Mouse (Mus musculus): ENCODE measurements around the gene B3galnt1.
"Not testable (repeated sequence)": the region's sequence is repeated elsewhere in the genome, so short reads cannot be mapped to it uniquely, and the experiment has no call there.

B3galnt1 gene

DNA sequence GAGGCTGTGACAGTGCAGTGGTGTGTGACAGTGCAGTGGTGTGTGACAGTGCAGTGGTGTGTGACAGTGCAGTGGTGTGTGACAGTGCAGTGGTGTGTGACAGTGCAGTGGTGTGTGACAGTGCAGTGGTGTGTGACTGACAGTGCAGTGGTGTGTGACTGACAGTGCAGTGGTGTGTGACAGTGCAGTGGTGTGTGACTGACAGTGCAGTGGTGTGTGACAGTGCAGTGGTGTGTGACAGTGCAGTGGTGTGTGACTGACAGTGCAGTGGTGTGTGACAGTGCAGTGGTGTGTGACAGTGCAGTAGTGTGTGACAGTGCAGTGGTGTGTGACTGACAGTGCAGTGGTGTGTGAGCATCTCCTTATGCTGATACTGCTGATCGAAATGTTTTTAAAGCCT is 33.2 kb downstream of the B3galnt1 start:
- DNase-seq (ENCODE audit: low read depth, low spot score) = not testable (repeated sequence)

DNA sequence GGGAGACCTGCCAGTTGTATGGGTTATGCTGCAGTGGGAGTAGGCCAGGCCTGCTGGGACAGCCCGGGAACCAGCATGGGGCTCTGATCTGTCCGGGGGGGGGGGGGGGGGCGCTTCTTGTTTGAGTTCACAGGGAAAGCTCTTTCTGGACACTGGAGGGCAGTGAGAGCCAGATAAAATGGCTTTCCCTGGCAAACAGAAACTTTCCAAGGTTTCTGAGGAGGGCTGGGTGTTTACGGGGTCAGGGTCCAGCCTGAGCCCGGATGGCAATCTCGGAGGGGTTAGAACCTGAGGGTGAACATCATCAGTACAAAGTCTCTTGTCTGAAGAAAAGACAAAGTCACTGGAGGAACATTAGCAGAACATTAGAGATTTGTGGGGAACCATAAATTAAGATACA is 35.4 kb downstream of the B3galnt1 start:
- DNase-seq (ENCODE audit: low read depth, low spot score) = no peak

- no peak for DNase-seq (ENCODE audit: low read depth, low spot score)
These were observed 37.1 kb downstream of the B3galnt1 start for GRCm38 (mm10) chr3:69561686-69562085.

DNA sequence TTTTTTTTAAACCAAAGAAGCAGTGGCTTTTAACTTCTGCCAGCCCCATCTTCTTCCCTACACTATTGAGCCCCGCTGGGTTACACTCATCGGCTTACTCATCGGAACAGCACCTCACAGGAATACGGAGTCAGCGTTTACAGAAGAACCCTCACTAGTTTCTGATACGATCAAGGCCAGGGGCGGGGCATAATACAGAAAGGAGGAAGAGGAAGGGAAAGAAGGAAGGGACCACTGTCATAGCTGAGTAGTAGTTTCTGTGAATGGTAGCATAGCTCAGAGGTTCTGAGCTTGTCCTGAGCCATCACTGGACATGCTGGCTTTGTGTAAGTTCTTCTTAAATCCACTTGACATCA is 38.8 kb downstream of the B3galnt1 start:
- no peak for DNase-seq (ENCODE audit: low read depth, low spot score)

GRCm38 (mm10) chr3:69559316-69559974 is 39.3 kb downstream of the B3galnt1 start:
- DNase-seq (ENCODE audit: low read depth, low spot score) = no peak

DNA sequence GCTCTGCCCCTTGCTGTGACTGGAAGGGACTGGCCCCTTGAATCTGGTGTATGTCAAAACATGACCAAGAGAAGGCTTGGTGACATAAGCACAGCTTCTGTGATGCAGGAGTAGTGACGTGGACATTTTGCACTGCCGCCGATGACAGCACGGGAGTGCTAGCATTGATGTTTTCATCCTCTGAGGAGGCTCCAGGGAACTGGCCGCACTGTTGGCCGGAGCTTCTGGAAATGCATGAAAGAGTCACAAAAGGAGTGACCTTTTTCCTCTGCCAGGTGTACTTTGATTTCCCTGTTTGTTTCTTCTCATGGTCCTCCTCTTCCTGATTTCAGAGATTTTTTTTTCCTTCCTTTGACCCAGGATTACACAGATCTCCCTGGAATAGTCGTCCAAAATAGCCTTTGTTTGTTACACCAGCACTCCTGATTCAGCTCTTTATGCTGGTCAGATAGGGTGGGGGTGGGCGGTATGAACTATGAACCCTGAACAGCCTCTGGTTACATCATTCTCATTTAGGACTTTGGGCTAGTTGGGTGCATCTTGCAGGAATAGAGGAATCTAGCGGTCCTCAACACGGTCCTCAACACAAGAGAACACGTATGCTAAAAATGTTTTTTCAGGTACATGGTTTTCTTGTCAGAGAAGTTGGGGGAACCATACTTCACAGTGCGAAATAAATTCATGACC is 42.5 kb downstream of the B3galnt1 start:
- no peak for DNase-seq (ENCODE audit: low read depth, low spot score)

DNA sequence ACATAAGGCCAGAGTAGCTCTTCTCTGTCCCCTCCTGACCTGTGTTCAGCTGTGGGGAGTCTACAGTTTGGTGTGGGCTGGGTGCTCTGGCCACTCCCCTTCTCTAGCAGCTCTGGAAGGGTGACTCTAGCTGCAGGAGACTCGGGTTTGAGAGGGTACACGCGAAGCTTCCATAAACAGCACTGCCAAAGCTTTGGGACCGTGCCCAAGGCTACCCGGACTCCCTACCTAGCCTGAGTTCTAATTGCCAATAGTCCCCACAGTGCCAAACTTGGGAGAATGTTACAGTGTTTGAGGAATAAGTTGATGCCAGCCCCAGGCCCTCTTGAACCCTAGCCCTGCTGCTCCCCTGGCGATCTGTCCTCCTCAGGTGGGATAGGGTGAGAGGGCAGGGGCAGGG is 43.2 kb downstream of the B3galnt1 start:
- no peak for DNase-seq (ENCODE audit: low read depth, low spot score)

DNA sequence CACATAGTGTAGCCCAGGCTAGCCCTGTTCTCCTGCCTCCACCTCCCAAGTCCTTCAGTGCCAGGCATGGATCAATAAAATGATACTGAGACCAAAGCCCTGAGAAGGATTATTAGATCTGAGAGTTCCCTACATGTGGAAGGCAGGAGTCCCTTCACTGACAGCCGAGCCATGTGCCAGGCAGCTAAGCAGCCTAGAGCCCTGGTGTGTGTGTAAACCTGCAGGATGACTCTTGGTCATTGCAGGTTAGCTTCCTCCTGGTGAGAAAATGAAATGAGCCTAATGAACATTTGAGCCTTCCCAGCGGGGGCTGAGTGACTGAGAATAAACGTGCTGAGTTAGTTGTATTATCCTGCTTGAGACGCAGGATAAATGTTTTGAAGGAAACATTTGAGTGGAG is 49.2 kb downstream of the B3galnt1 start:
- no peak for DNase-seq (ENCODE audit: low read depth, low spot score)

DNA sequence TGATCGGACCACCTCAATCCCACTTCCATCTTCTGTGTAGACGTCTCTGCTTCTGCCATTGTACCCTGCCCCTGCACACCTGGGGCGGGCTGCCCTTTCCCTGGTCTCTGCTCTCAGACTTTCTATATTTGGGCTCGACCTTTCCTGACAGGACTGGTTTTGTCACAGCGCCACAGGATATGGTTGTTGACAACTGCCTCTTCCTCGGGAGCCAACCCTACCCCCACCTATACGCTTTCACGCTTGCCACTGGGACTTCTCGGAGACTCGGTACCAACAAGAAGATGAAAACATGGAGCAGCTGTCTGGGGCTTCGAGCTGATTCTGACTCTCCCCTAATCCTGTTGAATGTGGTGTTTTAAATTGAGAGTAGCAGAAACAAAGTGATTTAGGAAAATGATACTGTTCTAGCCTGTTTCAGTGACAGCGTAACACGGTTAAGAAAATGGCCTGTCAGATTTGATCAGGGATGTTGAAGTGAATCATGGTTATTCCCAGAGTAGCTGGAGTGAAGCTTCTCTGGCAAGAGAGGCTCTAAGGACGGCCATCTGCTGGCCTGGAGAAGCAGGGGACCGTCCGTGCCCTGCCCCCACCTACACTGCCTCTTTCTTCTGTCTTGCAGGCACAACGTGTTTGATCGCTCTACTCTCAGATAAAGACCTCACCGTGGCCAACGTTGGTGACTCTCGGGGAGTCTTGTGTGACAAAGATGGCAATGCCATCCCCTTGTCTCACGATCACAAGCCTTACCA is 49.9 kb downstream of the B3galnt1 start:
- no peak for DNase-seq (ENCODE audit: low read depth, low spot score)

DNA sequence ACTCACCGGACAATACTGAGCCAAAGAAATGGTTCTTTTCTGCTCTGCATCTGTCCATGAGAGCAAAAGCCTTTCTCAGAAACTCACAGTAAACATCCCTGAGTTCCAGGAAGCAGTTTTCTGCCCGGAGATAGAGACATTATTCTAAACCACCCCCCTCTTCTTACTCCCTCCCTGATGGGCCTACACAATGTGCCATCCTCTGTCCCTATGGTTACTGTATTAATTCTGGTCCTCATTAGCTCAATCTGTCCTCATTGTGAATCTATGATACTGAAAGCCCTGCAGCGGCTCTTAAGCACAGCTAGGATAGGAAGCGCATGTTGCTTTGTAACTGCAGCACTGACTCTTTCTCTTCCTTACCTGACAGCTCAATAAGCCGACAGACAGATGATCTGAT is 53.7 kb downstream of the B3galnt1 start:
- peak; percentile 28 for DNase-seq (ENCODE audit: low read depth, low spot score)

DNA sequence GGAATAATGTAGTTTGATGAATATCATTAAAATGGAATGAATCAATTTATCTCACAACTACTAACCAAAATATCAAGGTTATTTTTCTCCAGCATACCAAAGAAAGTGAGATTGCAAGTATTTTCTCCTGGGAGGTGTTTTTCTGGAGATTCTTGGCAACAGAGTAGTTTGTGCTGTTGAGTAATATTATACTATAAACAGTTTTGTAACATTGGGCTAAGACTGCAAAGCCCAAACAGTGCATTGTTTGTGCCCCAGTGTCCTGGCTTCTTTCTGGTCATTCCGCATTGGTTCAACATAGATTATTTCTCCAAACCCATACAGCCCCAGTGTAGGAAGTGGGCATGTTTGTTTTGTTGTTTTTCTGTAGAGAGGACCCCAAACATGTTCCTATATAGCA is 55.0 kb downstream of the B3galnt1 start:
- DNase-seq (ENCODE audit: low read depth, low spot score) = no peak

GRCm38 (mm10) chr3:69542962-69543361 is 55.8 kb downstream of the B3galnt1 start:
- no peak for DNase-seq (ENCODE audit: low read depth, low spot score)

- DNase-seq (ENCODE audit: low read depth, low spot score) = no peak
These were observed 62.7 kb downstream of the B3galnt1 start for GRCm38 (mm10) chr3:69535941-69536647.

DNA sequence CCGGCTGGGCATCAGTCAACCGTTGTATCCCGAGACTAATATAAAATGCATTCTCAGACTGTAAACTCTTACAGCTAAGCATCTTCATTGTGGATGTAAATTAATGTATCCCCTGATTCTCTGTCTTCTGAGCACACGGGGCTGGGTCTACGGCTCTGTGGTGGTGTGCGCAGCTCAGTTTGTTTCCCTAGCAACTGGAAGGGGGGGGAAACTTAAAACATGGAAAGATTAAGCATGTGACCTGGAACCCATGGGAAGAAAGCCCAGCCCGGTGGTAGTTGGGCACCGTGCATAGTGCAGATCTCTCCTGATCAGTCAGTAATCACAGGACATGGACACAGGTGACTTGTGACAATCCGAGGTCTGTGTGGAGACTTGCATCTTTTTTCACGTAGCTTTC is 63.3 kb downstream of the B3galnt1 start:
- no peak for DNase-seq (ENCODE audit: low read depth, low spot score)

DNA sequence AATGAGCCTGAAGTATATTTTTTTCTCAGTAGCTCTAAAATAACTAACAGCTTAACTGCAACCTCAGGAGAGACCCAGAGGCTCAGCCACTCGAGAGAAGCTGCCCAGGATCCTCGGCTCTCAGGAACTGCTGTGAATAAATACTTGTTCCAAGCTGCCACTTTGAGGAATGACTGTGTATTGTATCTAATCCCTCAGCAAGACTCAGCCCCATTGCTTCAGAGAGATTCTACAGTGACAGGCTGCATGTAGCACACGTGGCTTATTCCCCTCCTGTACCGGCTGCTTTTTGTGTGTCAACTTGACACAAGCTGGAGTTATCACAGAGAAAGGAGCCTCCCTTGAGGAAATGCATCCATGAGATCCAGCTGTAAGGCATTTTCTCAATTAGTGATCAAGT is 66.1 kb downstream of the B3galnt1 start:
- DNase-seq (ENCODE audit: low read depth, low spot score) = no peak

DNA sequence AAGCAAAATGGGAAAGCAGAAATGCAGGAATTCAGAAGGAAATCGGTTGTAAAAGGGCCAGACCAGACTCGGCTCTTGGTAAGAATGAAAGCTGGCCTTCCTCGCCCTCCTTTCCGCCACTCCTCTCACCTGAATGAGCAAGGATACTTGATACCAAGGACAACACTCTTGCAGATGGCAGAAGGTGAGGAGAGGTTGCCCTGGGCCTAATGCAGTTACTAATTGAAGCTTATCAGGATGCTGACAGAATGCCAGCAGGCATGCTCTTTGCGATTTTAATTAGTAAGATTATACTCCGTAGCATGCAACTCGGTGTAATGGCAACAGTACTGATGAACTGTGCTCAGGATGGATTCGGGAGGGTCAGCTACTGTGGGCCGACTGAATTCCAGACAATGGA is 67.2 kb downstream of the B3galnt1 start:
- DNase-seq (ENCODE audit: low read depth, low spot score) = no peak

DNA sequence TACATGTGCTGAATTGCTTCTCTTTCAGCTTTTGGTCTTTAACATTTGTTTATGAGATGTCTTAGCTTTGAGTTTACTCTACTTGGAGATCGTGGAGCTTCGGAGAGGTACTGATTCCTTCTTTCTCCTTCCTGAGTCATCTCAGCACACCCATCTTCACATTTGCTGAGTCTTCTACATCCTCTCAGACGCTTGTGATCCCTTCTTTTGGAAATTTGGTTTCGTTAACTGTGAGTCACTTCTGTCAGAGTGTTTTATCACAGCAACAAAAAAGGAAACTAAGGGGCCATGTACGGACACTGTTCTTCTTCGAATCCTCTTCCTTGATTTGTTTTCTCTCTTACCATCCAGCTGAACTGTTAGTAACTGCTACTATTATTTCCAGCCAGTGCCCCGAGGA is 69.2 kb downstream of the B3galnt1 start:
- DNase-seq (ENCODE audit: low read depth, low spot score) = no peak

GRCm38 (mm10) chr3:69527384-69527783 is 71.4 kb downstream of the B3galnt1 start:
- no peak for DNase-seq (ENCODE audit: low read depth, low spot score)

- no peak for DNase-seq (ENCODE audit: low read depth, low spot score)
These were observed 73.7 kb downstream of the B3galnt1 start for GRCm38 (mm10) chr3:69525072-69525529.

DNA sequence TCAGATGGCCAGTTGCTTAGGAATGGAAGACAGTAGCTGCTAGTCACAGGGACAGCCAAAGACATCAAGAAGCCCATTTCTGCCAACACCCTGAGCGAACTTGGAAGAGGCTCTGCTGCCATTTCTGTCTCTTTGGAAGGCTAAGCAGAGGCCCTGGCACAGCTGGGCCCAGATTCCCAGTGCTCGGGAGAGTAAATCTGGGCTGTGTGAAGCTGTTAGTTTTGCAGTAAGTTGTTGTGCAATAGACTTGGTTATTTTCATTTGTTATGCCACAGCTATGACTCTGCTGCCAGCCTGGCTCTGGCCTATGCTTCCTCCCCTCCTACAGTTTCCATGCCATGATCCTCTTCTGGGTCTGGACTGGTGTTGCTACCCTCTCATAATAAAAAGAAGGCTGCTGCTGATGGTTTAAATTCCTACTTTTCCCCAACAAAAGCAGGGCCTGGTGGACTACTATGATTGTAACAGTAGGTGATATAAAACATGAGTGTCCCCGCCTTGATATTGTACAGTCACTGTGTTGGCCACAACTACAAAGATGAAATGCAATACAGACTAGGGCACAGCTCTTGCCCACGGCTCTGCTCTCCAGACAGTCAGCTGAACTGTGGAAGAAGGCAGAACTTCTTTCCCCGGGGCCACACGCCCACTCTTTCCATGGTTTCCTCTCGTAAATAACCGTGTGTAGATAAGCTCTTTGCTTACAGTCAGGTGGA is 74.2 kb downstream of the B3galnt1 start:
- DNase-seq (ENCODE audit: low read depth, low spot score) = peak; percentile 39

All from CD4-positive, CD25-positive, alpha-beta regulatory T cell, adult 2 months (primary cell).